Mouse (Mus musculus): ENCODE results near the gene Nlgn1.

DNA sequence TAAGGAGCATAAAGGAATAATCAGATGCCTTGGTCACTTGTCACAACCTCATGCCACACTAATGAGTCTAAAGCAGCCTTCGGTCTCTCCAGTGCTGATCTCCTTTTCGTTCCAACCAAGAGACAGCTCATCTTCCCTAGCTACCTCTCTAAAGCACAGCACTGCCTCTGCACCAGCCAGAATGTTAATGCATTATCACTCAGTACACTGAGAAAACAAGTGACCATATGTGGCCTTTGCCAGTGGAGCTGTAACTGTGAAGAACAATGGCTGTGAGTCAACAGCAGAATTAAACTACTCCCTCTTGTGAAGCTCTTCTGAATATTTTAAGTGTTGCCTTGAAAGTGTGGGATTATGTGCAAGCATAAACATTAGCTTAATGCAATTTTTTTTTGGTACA is 14.9 kb downstream of the Nlgn1 start:
- TF ChIP-seq POLR2A (IDR thresholded peaks at IDR 0.05; ENCODE audit: low read depth, low read length) (no peak), CTCF (IDR thresholded peaks at IDR 0.05; ENCODE audit: extremely low read depth, insufficient read length, insufficient replicate concordance, low read depth, low read length) (no peak)

Measured in small intestine, adult 2 months (tissue).